Mouse (Mus musculus) myocyte (in vitro differentiated cells): ENCODE results near the gene Aldh3a2.

Experiments
- CEBPB ChIP-seq: IDR thresholded peaks from 2 replicates; pipeline ENCODE4 v1.6.1; 2011; ENCODE audit warnings: mild to moderate bottlenecking, moderate library complexity; ENCODE audit not compliant: poor library complexity, insufficient read depth, severe bottlenecking
- POLR2A ChIP-seq: IDR thresholded peaks from one replicate; pipeline ENCODE4 v1.6.1; 2011; ENCODE audit warnings: low read depth, mild to moderate bottlenecking, control low read depth, moderate library complexity; ENCODE audit not compliant: insufficient read length
- USF1 ChIP-seq: IDR thresholded peaks from one replicate; pipeline ENCODE4 v1.6.1; 2011; ENCODE audit warnings: low read depth, mild to moderate bottlenecking, control low read depth, moderate library complexity

- TF ChIP-seq CEBPB (no peak), POLR2A (no peak), USF1 (no peak)
Measured at GRCm38 (mm10) chr11:61181624-61182023, 85.6 kb downstream of the Aldh3a2 start.
